Mouse (Mus musculus): ENCODE measurements around the gene Fbxl13. TPM values are rescaled to one million over a fixed set of nuclear protein-coding genes. Genes with fewer than 3 reads are reported as not detected.
A peak's percentile ranks its signal among the peaks of the same experiment; 100 is the strongest.

Gene Fbxl13
- polyA plus RNA-seq, 1 experiment, result 0.19 TPM

DNA sequence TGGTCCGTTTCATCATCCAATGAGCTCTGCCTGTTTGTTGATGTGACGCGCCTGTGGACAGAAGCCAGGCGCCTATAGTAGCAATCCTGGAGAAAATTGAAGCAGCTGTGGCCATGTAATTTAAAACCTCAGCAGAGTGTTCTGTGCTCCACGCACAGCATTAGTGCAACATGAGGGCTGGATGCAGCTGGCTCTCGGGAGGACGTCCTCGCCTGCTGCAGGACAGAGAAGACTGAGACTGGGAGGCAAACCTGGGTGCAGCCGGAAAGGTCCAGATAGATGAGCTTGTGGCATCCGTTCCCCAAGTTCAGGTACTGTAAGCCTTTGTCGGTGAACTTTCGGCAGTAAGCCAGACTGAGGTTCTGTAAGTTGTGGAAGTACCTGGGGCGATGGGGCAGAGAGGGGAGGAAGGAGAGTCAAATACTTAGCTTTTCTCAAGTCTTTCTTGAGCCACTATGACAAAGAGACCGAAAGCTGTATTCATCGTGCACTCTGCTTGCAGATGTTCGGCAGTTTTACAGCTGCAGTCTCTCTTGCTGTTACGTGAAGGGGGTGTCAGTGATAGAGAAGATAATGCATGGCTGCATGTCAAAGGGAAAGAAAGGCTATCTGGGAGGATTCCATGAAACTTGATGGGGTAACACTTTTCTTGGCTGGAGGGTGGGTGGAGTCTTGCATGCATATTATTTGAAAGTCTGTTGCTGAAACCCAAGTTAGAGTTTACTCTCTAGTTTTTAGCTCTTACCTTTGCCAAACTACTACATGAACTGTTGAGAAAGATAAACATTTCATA lies 101.8 kb downstream of the Fbxl13 start, which contains the start of gene Lrrc17:
Lrrc17 (plus strand) TSS at position 151 of the 793 bp plus-strand sequence.
- TF ChIP-seq POLR2AphosphoS2 (IDR thresholded peaks at IDR 0.05; ENCODE audit: insufficient read length, low read depth), result peak; percentile 81
- no peak for TF ChIP-seq E2F4 (IDR thresholded peaks at IDR 0.05; ENCODE audit: insufficient read depth)
- no peak for TF ChIP-seq SRF (IDR thresholded peaks at IDR 0.05; ENCODE audit: control insufficient read depth, insufficient read length, low read depth)
- TF ChIP-seq REST (IDR thresholded peaks at IDR 0.05; ENCODE audit: insufficient read depth, insufficient read length), result no peak
- TF ChIP-seq USF1 (IDR thresholded peaks at IDR 0.05; ENCODE audit: low read depth), result no peak
- no peak for TF ChIP-seq CEBPB (IDR thresholded peaks at IDR 0.05; ENCODE audit: insufficient read depth, poor library complexity, severe bottlenecking)
- TF ChIP-seq MAX (IDR thresholded peaks at IDR 0.05; ENCODE audit: low read depth), result no peak
- peak; percentile 33 to 80 (median 71) for TF ChIP-seq MYOG (IDR thresholded peaks at IDR 0.05; ENCODE audit: control insufficient read depth in 1 of 3, insufficient read depth in 1 of 3, insufficient read length in 2 of 3, low read depth in 2 of 3)
- peak; percentile 82 for TF ChIP-seq POLR2A (IDR thresholded peaks at IDR 0.05; ENCODE audit: insufficient read length, low read depth)
- TF ChIP-seq MYOD1 (IDR thresholded peaks at IDR 0.05; ENCODE audit: control insufficient read depth in 1 of 3, insufficient read length in 2 of 3, low read depth in 2 of 3), result peak in 2 of 3 experiments; percentile 76 to 85
- TF ChIP-seq TCF12 (IDR thresholded peaks at IDR 0.05; ENCODE audit: insufficient read depth, poor library complexity, severe bottlenecking), result peak; percentile 52
- TF ChIP-seq TCF3 (IDR thresholded peaks at IDR 0.05; ENCODE audit: insufficient read length, low read depth), result no peak
- H3K4me3 ChIP-seq, result peak within 1 kb of the TSS; percentile 35
- H3K36me3 ChIP-seq (ENCODE audit: control insufficient read depth, insufficient read depth), result peaks cover 13% of the 10 kb centered on the region
- H3K4me2 ChIP-seq (ENCODE audit: low read depth), result peak within 1 kb of the TSS; percentile 78
- H3K27me3 ChIP-seq (ENCODE audit: control insufficient read depth, insufficient read depth, insufficient read length), result no peaks in the 10 kb centered on the region
- H3ac ChIP-seq (ENCODE audit: control insufficient read depth, insufficient read length), result peak within 1 kb of the TSS; percentile 61
- peaks cover 39% of the 10 kb centered on the region for H3K79me2 ChIP-seq (ENCODE audit: control insufficient read depth, insufficient read depth)

- TF ChIP-seq CEBPB (IDR thresholded peaks at IDR 0.05; ENCODE audit: insufficient read depth, poor library complexity, severe bottlenecking) (no peak), USF1 (IDR thresholded peaks at IDR 0.05; ENCODE audit: low read depth) (no peak), SRF (IDR thresholded peaks at IDR 0.05; ENCODE audit: control insufficient read depth, insufficient read length, low read depth) (no peak), REST (IDR thresholded peaks at IDR 0.05; ENCODE audit: insufficient read depth, insufficient read length) (no peak), POLR2AphosphoS2 (IDR thresholded peaks at IDR 0.05; ENCODE audit: insufficient read length, low read depth) (no peak), TCF12 (IDR thresholded peaks at IDR 0.05; ENCODE audit: insufficient read depth, poor library complexity, severe bottlenecking) (no peak), MYOG (IDR thresholded peaks at IDR 0.05; ENCODE audit: control insufficient read depth in 1 of 3, insufficient read depth in 1 of 3, insufficient read length in 2 of 3, low read depth in 2 of 3) (no peak), POLR2A (IDR thresholded peaks at IDR 0.05; ENCODE audit: insufficient read length, low read depth) (no peak), MAX (IDR thresholded peaks at IDR 0.05; ENCODE audit: low read depth) (no peak), E2F4 (IDR thresholded peaks at IDR 0.05; ENCODE audit: insufficient read depth) (no peak), MYOD1 (IDR thresholded peaks at IDR 0.05; ENCODE audit: control insufficient read depth in 1 of 3, insufficient read length in 2 of 3, low read depth in 2 of 3) (no peak), TCF3 (IDR thresholded peaks at IDR 0.05; ENCODE audit: insufficient read length, low read depth) (no peak)
- Histone ChIP-seq H3ac (ENCODE audit: control insufficient read depth, insufficient read length) (no peak overlapping the region), H3K79me2 (ENCODE audit: control insufficient read depth, insufficient read depth) (peaks cover 28% of the 10 kb centered on the region), H3K4me2 (ENCODE audit: low read depth) (no peak overlapping the region), H3K27me3 (ENCODE audit: control insufficient read depth, insufficient read depth, insufficient read length) (no peaks in the 10 kb centered on the region), H3K36me3 (ENCODE audit: control insufficient read depth, insufficient read depth) (peaks cover 1% of the 10 kb centered on the region), H3K4me3 (no peak overlapping the region)
Measured at GRCm38 (mm10) chr5:21542226-21542625, 103.2 kb downstream of the Fbxl13 start.

DNA sequence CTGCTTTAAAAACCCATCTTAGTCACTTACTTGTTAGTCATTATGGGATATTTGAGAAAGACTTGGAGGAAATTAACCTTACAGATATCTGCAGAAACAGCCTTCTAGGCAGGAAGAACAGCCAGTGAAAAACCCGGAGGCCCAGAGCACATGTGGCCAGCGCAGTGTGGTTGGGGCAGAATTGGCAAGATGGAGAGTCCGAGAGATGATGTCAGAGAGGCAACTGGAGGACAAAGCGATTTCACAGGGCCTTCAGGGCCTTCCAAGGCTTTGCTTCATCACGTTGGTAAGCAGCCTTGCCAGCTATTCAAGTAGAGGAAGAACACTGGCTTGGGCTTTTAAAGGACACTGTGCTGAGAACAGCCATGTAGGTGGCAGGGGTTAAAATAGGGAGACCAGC lies 112.5 kb downstream of the Fbxl13 start:
- Histone ChIP-seq H3ac (ENCODE audit: control insufficient read depth, insufficient read length) (no peak overlapping the region), H3K27me3 (ENCODE audit: control insufficient read depth, insufficient read depth, insufficient read length) (no peaks in the 10 kb centered on the region), H3K36me3 (ENCODE audit: control insufficient read depth, insufficient read depth) (no peaks in the 10 kb centered on the region), H3K79me2 (ENCODE audit: control insufficient read depth, insufficient read depth) (no peaks in the 10 kb centered on the region), H3K4me3 (no peak overlapping the region), H3K4me2 (ENCODE audit: low read depth) (no peak overlapping the region)
- TF ChIP-seq MYOG (IDR thresholded peaks at IDR 0.05; ENCODE audit: control insufficient read depth in 1 of 3, insufficient read depth in 1 of 3, insufficient read length in 2 of 3, low read depth in 2 of 3) (no peak), E2F4 (IDR thresholded peaks at IDR 0.05; ENCODE audit: insufficient read depth) (no peak), POLR2A (IDR thresholded peaks at IDR 0.05; ENCODE audit: insufficient read length, low read depth) (no peak), REST (IDR thresholded peaks at IDR 0.05; ENCODE audit: insufficient read depth, insufficient read length) (no peak), USF1 (IDR thresholded peaks at IDR 0.05; ENCODE audit: low read depth) (no peak), MAX (IDR thresholded peaks at IDR 0.05; ENCODE audit: low read depth) (no peak), TCF3 (IDR thresholded peaks at IDR 0.05; ENCODE audit: insufficient read length, low read depth) (no peak), TCF12 (IDR thresholded peaks at IDR 0.05; ENCODE audit: insufficient read depth, poor library complexity, severe bottlenecking) (no peak), MYOD1 (IDR thresholded peaks at IDR 0.05; ENCODE audit: control insufficient read depth in 1 of 3, insufficient read length in 2 of 3, low read depth in 2 of 3) (no peak), CEBPB (IDR thresholded peaks at IDR 0.05; ENCODE audit: insufficient read depth, poor library complexity, severe bottlenecking) (no peak), SRF (IDR thresholded peaks at IDR 0.05; ENCODE audit: control insufficient read depth, insufficient read length, low read depth) (no peak), POLR2AphosphoS2 (IDR thresholded peaks at IDR 0.05; ENCODE audit: insufficient read length, low read depth) (no peak)

- TF ChIP-seq TCF3 (IDR thresholded peaks at IDR 0.05; ENCODE audit: insufficient read length, low read depth), result no peak
- Histone ChIP-seq H3K4me2 (ENCODE audit: low read depth) (no peak overlapping the region), H3ac (ENCODE audit: control insufficient read depth, insufficient read length) (no peak overlapping the region), H3K27me3 (ENCODE audit: control insufficient read depth, insufficient read depth, insufficient read length) (no peaks in the 10 kb centered on the region), H3K4me3 (no peak overlapping the region), H3K36me3 (ENCODE audit: control insufficient read depth, insufficient read depth) (no peaks in the 10 kb centered on the region), H3K79me2 (ENCODE audit: control insufficient read depth, insufficient read depth) (no peaks in the 10 kb centered on the region)
Measured at GRCm38 (mm10) chr5:21532126-21532525, 113.3 kb downstream of the Fbxl13 start.

All from myocyte (in vitro differentiated cells).